Mouse (Mus musculus) induced T-regulatory cell, adult 2 months (primary cell): ENCODE measurements around the gene Vps13d.

ENCODE experiments used
- DNase-seq: peaks from one replicate; pipeline ENCODE4 v3.0.0-alpha.2; 2012; ENCODE audit warnings: low read depth

The Vps13d gene

DNA sequence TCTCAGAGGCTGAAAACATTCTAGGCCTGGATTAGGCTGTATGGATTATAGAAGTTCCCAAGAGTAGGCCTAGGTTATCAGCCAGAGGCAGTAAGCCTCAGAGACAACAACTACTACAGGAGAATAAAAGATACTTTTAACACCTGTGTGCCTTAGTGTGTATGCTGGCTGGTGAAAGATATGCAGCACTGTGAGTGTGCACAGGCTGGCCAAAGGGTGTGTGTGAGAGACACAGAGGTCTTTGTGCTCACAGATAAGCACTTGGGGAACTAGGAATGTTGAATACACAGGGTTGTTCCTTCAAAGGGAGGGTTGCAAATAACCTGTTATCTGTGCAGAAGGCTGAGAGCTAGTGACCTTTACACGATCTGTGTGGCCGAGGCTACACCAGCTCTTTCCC lies 115.5 kb downstream of the Vps13d start:
- DNase-seq = no peak

DNA sequence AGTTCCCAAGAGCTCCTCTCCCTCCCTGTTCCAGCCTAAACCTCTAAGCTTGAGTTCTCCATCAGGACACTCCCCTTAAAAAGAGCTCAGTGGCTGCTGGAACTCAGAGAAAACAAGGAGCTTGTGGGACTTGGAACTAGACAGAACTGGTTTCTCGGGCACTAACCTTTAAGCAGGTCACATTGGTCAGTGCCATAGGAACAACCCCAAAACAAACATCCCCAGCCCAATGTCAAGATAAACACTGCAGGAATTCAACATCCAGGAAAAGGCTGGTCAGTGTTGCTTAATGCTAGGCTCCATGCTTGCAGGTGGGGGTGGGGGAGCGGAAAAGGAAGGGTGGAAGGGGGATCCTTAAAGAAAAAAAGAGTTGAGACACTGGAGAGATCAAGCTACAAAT lies 120.5 kb downstream of the Vps13d start:
- DNase-seq = no peak

DNA sequence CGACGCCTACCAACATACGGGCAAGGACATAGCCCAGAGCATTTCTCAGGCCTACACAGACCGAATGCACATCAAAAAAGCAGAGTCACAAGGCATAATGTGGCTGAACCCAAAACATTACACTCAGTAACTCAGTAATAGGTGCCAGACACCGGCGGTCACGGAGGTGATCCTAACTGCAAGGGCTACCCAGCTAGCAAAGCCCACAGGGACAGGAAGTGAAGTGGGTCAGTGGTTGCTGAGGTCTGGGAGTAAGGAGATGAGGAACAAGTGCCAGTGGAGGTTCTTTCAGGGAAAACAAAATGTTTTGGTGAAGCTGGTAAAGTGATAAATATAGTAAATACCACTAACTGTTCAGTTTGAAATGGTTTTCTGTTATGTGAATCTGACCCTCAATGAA lies 121.1 kb downstream of the Vps13d start:
- no peak for DNase-seq

DNA sequence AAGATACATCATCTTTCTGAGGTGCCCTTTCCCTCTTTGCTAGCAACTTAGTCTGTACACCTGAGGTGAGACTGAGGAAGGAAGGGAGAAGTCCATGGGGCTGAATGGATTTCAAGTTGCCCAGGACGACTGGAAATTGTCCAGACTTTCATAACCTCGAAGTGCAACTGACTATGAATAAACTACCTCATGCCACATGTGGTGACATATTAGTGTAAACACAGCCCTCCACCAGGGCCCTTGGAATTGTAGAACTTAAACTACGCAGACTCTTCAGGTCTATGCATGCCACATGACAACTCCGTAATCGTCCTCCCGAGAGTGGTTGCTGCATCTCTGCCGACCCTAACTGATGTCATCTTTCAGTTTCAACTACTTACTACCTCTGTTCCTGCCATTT lies 122.9 kb downstream of the Vps13d start:
- no peak for DNase-seq

DNA sequence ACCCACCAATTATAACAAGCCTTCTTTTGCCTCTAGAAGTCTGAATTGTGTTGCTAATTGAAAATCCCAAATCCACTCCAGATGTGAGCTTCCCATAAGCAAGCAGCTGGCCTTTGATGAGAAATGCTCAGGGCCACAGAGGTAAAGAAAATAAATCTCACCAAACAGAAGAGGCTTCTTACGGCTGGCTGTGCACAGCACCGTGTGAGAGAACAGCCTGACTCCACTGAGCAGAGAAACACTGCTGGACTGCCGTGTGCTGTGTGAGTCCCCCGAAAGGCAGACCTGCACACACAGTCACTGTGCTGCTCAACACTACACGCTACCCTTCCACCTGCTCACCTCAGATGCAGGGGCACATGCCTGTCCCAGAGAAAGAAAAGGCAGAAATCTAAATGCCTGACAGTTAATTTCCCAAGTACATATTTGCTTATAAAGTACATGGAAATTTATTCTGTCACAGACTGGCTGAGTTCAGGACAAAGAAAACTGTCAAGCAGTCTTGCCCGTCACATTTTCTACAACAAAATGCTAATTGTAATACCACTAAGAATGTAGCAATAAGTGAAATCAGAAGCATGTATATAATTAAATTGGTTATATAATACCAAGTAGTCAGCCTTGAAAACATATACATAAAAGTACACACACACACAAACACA lies 127.7 kb downstream of the Vps13d start:
- DNase-seq = no peak

- DNase-seq = no peak
Measured at GRCm38 (mm10) chr4:145066336-145067018, 128.3 kb downstream of the Vps13d start.

DNA sequence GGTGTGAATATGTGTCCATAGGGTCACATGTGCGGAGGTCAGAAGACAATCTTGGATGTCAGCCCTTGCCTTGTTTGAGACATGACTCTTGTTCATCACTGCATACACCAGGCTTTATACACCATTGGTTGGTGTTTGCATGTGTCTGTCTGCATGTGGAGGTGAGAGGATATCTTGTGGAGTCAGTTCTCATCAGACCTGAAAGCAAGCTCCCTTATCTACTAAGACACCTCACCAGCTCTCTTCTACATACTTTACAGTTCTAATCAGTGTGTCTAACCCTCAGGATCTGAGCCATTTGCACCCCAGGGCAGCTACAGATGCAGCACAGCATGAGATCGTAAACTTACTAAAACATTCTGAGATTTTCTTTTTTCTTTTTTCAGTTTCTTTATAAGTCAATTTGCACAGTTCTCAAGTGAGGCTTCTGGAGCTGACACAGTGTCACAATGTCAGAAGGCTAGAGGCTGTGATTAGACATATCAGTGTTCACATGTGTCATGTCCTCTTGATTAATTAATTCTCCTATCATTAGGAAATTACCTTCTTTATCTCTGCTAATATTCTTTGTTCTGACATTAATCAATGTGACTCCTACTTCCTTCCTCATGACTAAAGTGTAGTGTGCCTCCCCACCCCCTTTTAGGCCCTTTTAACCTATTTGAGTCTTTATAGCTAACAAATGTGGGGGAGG lies 135.9 kb downstream of the Vps13d start:
- no peak for DNase-seq

- DNase-seq = no peak
Measured at GRCm38 (mm10) chr4:145056346-145056745, 138.5 kb downstream of the Vps13d start.

DNA sequence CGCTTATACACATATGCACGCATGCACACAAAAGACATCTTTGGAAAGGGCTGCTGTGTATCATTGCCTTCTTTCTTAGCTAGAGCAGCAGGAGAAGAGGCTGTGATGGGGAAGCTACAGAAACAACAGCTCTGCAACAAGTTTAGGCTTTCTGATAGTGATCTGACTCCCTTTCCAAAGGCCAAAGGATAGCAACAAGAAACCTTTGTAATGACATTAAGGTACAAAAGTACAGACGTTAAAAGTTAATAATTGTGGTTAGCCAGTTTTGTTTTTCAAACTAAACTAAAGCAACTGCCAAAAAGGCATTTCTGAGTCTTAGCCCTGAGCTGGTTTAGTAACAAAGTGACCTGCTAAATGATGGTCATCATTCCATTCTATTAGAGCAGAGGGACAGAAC lies 139.0 kb downstream of the Vps13d start:
- no peak for DNase-seq

- no peak for DNase-seq
Measured at GRCm38 (mm10) chr4:145054369-145054768, 140.4 kb downstream of the Vps13d start.

- no peak for DNase-seq
Measured at GRCm38 (mm10) chr4:145052697-145053096, 142.1 kb downstream of the Vps13d start.

DNA sequence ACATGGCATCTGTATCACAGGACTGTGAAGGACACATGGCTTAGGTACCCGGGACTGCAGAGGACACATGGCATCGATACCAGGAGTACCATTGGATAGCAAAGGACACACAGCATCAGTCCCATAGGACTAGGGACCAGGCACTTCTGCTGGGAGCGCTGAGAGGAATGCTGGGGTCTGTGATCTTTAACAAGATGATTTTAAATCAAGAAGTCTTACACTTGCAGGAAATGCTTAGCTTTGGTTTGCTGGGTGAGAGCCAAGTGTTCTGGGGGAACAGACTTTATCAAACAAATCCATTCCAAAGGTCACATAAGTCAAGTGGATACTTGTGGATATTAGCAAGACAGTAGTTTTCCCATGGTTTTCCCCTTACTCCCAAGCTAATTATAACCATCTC lies 142.5 kb downstream of the Vps13d start:
- no peak for DNase-seq

GRCm38 (mm10) chr4:145051209-145051969 lies 143.4 kb downstream of the Vps13d start:
- DNase-seq = no peak

- DNase-seq = no peak
Measured at GRCm38 (mm10) chr4:145050518-145051208, 144.1 kb downstream of the Vps13d start.

GRCm38 (mm10) chr4:145047964-145048363 lies 146.8 kb downstream of the Vps13d start:
- no peak for DNase-seq

DNA sequence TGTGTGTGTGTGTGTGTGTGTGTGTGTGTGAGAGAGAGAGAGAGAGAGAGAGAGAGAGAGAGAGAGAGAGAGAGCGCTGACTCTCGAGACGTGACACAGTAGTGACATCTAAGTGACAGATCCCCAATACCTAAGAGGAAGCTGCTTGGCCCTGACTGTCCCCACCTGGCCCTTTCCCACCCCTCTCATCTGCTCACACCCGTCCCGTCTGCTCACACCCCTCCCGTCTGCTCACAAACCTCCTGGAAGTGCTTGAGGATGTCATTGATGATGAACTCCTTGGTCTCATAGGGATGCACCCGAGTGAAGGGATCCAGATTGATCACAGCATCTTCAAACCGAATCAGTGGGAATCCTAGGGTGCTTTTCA lies 148.8 kb downstream of the Vps13d start:
- no peak for DNase-seq

GRCm38 (mm10) chr4:145045312-145046031 lies 149.3 kb downstream of the Vps13d start:
- peak; percentile 76 for DNase-seq

GRCm38 (mm10) chr4:145041223-145041870 lies 153.5 kb downstream of the Vps13d start:
- DNase-seq = no peak

- DNase-seq = no peak
Measured at GRCm38 (mm10) chr4:145037631-145038416, 157.0 kb downstream of the Vps13d start.

GRCm38 (mm10) chr4:145037006-145037405 lies 157.8 kb downstream of the Vps13d start:
- DNase-seq = no peak
